20 mouse cellular contexts compared by ENCODE assay signal in genomic region chr11:22269643-22270042, GRCm38 (mm10).
DNase-seq lines count a peak whose midpoint lies in the region; ATAC-seq and TF ChIP-seq lines count a peak whose summit lies in the region.
"Had no signal": no experiment of that assay in that cellular context is flagged by ENCODE, and none has a peak within 500 bp of the region (broad histone marks: within the 10 kb centered on the region; RNA-seq: fewer than 3 reads in every experiment).

No protein-coding gene starts in this region.

- H3K36me3 ChIP-seq in intestine, embryonic 15.5 days, result no peaks in the 10 kb centered on the region
- H3K36me3 ChIP-seq in intestine, postnatal 0 days (ENCODE audit: control insufficient read depth, insufficient read depth), result no peaks in the 10 kb centered on the region
- H3K36me3 ChIP-seq in liver, embryonic 12.5 days, result no peaks in the 10 kb centered on the region
- no peaks in the 10 kb centered on the region for H3K36me3 ChIP-seq in liver, embryonic 11.5 days (ENCODE audit: control insufficient read depth, insufficient read depth, low read length)
- no peaks in the 10 kb centered on the region for H3K36me3 ChIP-seq in liver, embryonic 16.5 days (ENCODE audit: control insufficient read depth, insufficient read depth)
- H3K36me3 ChIP-seq: embryonic facial prominence, embryonic 13.5 days; forebrain, embryonic 12.5 days; heart, embryonic 15.5 days; hindbrain, embryonic 10.5 days had no signal

- no peaks in the 10 kb centered on the region for H3K27me3 ChIP-seq in intestine, embryonic 15.5 days (replicated peaks)
- no peaks in the 10 kb centered on the region for H3K27me3 ChIP-seq in intestine, postnatal 0 days (replicated peaks; ENCODE audit: control insufficient read depth, insufficient read depth, low read length)
- no peaks in the 10 kb centered on the region for H3K27me3 ChIP-seq in liver, embryonic 12.5 days (replicated peaks)
- H3K27me3 ChIP-seq in liver, embryonic 11.5 days (replicated peaks; ENCODE audit: control insufficient read depth, insufficient read depth, low read length), result no peaks in the 10 kb centered on the region
- H3K27me3 ChIP-seq in liver, embryonic 16.5 days (ENCODE audit: control insufficient read depth, insufficient read depth, low read depth, low read length), result no peaks in the 10 kb centered on the region
- H3K27me3 ChIP-seq: embryonic facial prominence, embryonic 13.5 days; forebrain, embryonic 12.5 days; heart, embryonic 15.5 days had no signal

- no peak for DNase-seq in liver, embryonic 11.5 days (ENCODE audit: low spot score)
- DNase-seq in neural tube, embryonic 10.5 days (ENCODE audit: extremely low spot score, low spot score), result no peak
- DNase-seq in urinary bladder, postnatal 14 days (ENCODE audit: low spot score), result no peak
- DNase-seq: adrenal gland, postnatal 10 days; cerebellum, adult 11-12 months; cerebellum, adult 9-10 months; cerebellum, postnatal 36 days; gastrocnemius, postnatal 14 days; heart, adult 2 months; heart, postnatal 14 days had no signal

- 47% methylated on average over 4 of the region's 4 CpGs for WGBS in intestine, embryonic 15.5 days
- WGBS in intestine, postnatal 0 days, result 26% methylated on average over 4 of the region's 4 CpGs
- 65% methylated on average over 4 of the region's 4 CpGs for WGBS in liver, embryonic 12.5 days (ENCODE audit: insufficient replicate concordance)
- 75% methylated on average over 4 of the region's 4 CpGs for WGBS in liver, embryonic 11.5 days
- WGBS in liver, embryonic 16.5 days (ENCODE audit: insufficient replicate concordance), result 65% methylated on average over 4 of the region's 4 CpGs

- peak; percentile 57; the same call in 1 of the 2 replicates for ATAC-seq in intestine, embryonic 15.5 days
- no peak for ATAC-seq in intestine, postnatal 0 days
- ATAC-seq in liver, embryonic 12.5 days, result no peak
- no peak for ATAC-seq in liver, embryonic 11.5 days (replicated peaks; ENCODE audit: low FRiP score)
- ATAC-seq in liver, embryonic 16.5 days (ENCODE audit: low read depth), result peak; percentile 75
- ATAC-seq: forebrain, embryonic 16.5 days had no signal

- no peaks in the 10 kb centered on the region for H3K4me1 ChIP-seq in intestine, embryonic 15.5 days (replicated peaks)
- no peaks in the 10 kb centered on the region; the same call in 1 of the 2 replicates for H3K4me1 ChIP-seq in intestine, postnatal 0 days (replicated peaks; ENCODE audit: control insufficient read depth, insufficient read depth, low read length)
- peaks cover 10% of the 10 kb centered on the region; the same call in 1 of the 2 replicates for H3K4me1 ChIP-seq in liver, embryonic 12.5 days
- H3K4me1 ChIP-seq in liver, embryonic 11.5 days (replicated peaks; ENCODE audit: control insufficient read depth, insufficient read depth, low read length), result peaks cover 5% of the 10 kb centered on the region; the same call in 1 of the 2 replicates
- no peaks in the 10 kb centered on the region for H3K4me1 ChIP-seq in liver, embryonic 16.5 days (ENCODE audit: control insufficient read depth, low read depth, low read length)
- H3K4me1 ChIP-seq: embryonic facial prominence, embryonic 13.5 days; forebrain, embryonic 12.5 days; hindbrain, embryonic 10.5 days had no signal

- no peak overlapping the region for H3K9ac ChIP-seq in intestine, embryonic 15.5 days
- H3K9ac ChIP-seq in intestine, postnatal 0 days (ENCODE audit: low read depth, low read length), result no peak overlapping the region
- H3K9ac ChIP-seq in liver, embryonic 12.5 days, result no peak overlapping the region
- no peak overlapping the region for H3K9ac ChIP-seq in liver, embryonic 11.5 days (ENCODE audit: low read depth, low read length)
- no peak overlapping the region for H3K9ac ChIP-seq in liver, embryonic 16.5 days (ENCODE audit: low read depth, low read length)
- H3K9ac ChIP-seq: embryonic facial prominence, embryonic 13.5 days; forebrain, embryonic 12.5 days; heart, embryonic 15.5 days had no signal

- H3K9me3 ChIP-seq in intestine, embryonic 15.5 days, result no peaks in the 10 kb centered on the region
- no peaks in the 10 kb centered on the region for H3K9me3 ChIP-seq in intestine, postnatal 0 days (ENCODE audit: control insufficient read depth)
- no peaks in the 10 kb centered on the region for H3K9me3 ChIP-seq in liver, embryonic 12.5 days (replicated peaks)
- H3K9me3 ChIP-seq in liver, embryonic 11.5 days (ENCODE audit: control insufficient read depth, low read length), result no peaks in the 10 kb centered on the region
- no peaks in the 10 kb centered on the region for H3K9me3 ChIP-seq in liver, embryonic 16.5 days (replicated peaks; ENCODE audit: control insufficient read depth, low read length)
- H3K9me3 ChIP-seq: embryonic facial prominence, embryonic 13.5 days; forebrain, embryonic 12.5 days; heart, embryonic 15.5 days; hindbrain, embryonic 10.5 days had no signal

- no peak overlapping the region for H3K27ac ChIP-seq in intestine, embryonic 15.5 days
- H3K27ac ChIP-seq in intestine, postnatal 0 days (ENCODE audit: low read depth, low read length), result no peak overlapping the region
- 0 out of 2 replicates have a peak overlapping the region, but pooled peaks have one; percentile 12 for H3K27ac ChIP-seq in liver, embryonic 12.5 days
- no peak overlapping the region for H3K27ac ChIP-seq in liver, embryonic 11.5 days (ENCODE audit: low read depth, low read length)
- H3K27ac ChIP-seq in liver, embryonic 16.5 days (ENCODE audit: low read length), result peak overlapping the region; percentile 49
- H3K27ac ChIP-seq: embryonic facial prominence, embryonic 13.5 days; forebrain, embryonic 12.5 days; heart, adult 2 months; heart, embryonic 15.5 days; hindbrain, embryonic 10.5 days had no signal

- H3K4me3 ChIP-seq in intestine, embryonic 15.5 days (replicated peaks), result no peak overlapping the region
- H3K4me3 ChIP-seq in intestine, postnatal 0 days (ENCODE audit: low read depth, low read length), result no peak overlapping the region
- no peak overlapping the region for H3K4me3 ChIP-seq in liver, embryonic 12.5 days
- H3K4me3 ChIP-seq in liver, embryonic 11.5 days (ENCODE audit: low read depth, low read length), result no peak overlapping the region
- no peak overlapping the region for H3K4me3 ChIP-seq in liver, embryonic 16.5 days (ENCODE audit: low read depth, low read length)
- H3K4me3 ChIP-seq: embryonic facial prominence, embryonic 13.5 days; forebrain, embryonic 12.5 days; heart, adult 2 months; heart, embryonic 15.5 days; hindbrain, embryonic 10.5 days had no signal

- H3K4me2 ChIP-seq in intestine, embryonic 15.5 days (replicated peaks), result no peak overlapping the region
- no peak overlapping the region for H3K4me2 ChIP-seq in intestine, postnatal 0 days (replicated peaks; ENCODE audit: low read depth)
- no peak overlapping the region for H3K4me2 ChIP-seq in liver, embryonic 12.5 days
- no peak overlapping the region for H3K4me2 ChIP-seq in liver, embryonic 11.5 days
- H3K4me2 ChIP-seq in liver, embryonic 16.5 days (ENCODE audit: low read depth, low read length), result peak overlapping the region; percentile 21; the same call in 1 of the 2 replicates
- H3K4me2 ChIP-seq: embryonic facial prominence, embryonic 13.5 days; forebrain, embryonic 12.5 days; heart, embryonic 11.5 days; heart, embryonic 15.5 days had no signal

- TF ChIP-seq CTCF in intestine, postnatal 0 days (IDR thresholded peaks at IDR 0.05; ENCODE audit: low read depth), result no peak

Comparison
In these comparisons a context has a peak if more than half of its experiments do, and no peak if none do; other contexts are left out.
1. ATAC-seq: peak in intestine, embryonic 15.5 days (single experiment) and liver, embryonic 16.5 days (single experiment); none in intestine, postnatal 0 days (single experiment), liver, embryonic 12.5 days (single experiment) and liver, embryonic 11.5 days (single experiment).
2. H3K27ac ChIP-seq: peak in liver, embryonic 12.5 days (single experiment) and liver, embryonic 16.5 days (single experiment); none in intestine, embryonic 15.5 days (single experiment), intestine, postnatal 0 days (single experiment) and liver, embryonic 11.5 days (single experiment).